Mouse (Mus musculus): Measurements from ENCODE around the gene Mrpl54.

- no peak for TF ChIP-seq POLR2A (IDR thresholded peaks at IDR 0.05; ENCODE audit: insufficient read depth, low read depth, low read length)
- TF ChIP-seq CTCF (IDR thresholded peaks at IDR 0.05; ENCODE audit: insufficient read depth, low read depth, low read length), result no peak
Observed at GRCm38 (mm10) chr10:81286586-81286985, 19.9 kb upstream of the Mrpl54 start.

Data from olfactory bulb, adult 2 months (tissue).